Mouse (Mus musculus): Measurements from ENCODE around the gene Adam12.

DNA sequence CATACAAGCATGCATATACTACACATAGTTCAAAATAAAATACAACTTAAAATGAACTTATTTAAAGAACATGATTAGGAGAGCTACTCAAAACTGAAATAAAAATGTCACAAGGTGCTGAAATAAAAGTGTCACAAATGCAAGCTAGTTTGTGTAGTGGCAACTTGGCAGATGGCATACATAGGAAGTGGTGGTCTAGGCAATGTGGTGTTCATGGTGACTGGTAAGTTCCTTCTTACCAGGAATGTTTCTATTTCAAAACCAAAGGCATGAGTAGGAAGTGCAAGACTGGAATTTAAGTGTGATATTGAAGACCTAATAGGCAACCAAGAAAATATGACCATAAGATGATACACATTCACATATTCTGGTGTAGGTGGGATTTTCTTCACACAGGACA, 189.3 kb downstream of the Adam12 start:
- no peak for TF ChIP-seq CTCF (IDR thresholded peaks at IDR 0.05; ENCODE audit: low read depth, low read length)
- TF ChIP-seq POLR2A (IDR thresholded peaks at IDR 0.05; ENCODE audit: insufficient read depth, low read length): no peak
- no peak for TF ChIP-seq EP300 (IDR thresholded peaks at IDR 0.05; ENCODE audit: insufficient read depth, low read depth, low read length)

All from ES-Bruce4 (cell line).